Mouse (Mus musculus): Measurements from ENCODE around the gene Ctnnb1.

- TF ChIP-seq CTCF (IDR thresholded peaks at IDR 0.05; ENCODE audit: low read depth) = no peak
- TF ChIP-seq EP300 (IDR thresholded peaks at IDR 0.05; ENCODE audit: low read depth) = no peak
Measured at GRCm38 (mm10) chr9:120944211-120944610, 15.2 kb downstream of the Ctnnb1 start.

All from heart, postnatal 0 days (tissue).